24 mouse cellular contexts compared by ENCODE assay signal in genomic region chr6:148185694-148186093, GRCm38 (mm10).
"Had no signal": no experiment of that assay in that cellular context is flagged by ENCODE, and none has a peak within 500 bp of the region (broad histone marks: within the 10 kb centered on the region; RNA-seq: fewer than 3 reads in every experiment).

No protein-coding gene starts in this region.

- H3K27me3 ChIP-seq: heart, embryonic 12.5 days; hindbrain, embryonic 12.5 days; limb, embryonic 12.5 days; liver, embryonic 13.5 days; liver, embryonic 15.5 days had no signal

- H3K4me1 ChIP-seq: heart, embryonic 10.5 days; heart, embryonic 12.5 days; hindbrain, embryonic 10.5 days; hindbrain, embryonic 12.5 days; limb, embryonic 10.5 days; limb, embryonic 12.5 days; liver, embryonic 13.5 days; liver, embryonic 15.5 days had no signal

- H3K9me3 ChIP-seq: heart, embryonic 10.5 days; heart, embryonic 12.5 days; hindbrain, embryonic 10.5 days; hindbrain, embryonic 12.5 days; limb, embryonic 10.5 days; limb, embryonic 12.5 days; liver, embryonic 13.5 days; liver, embryonic 15.5 days had no signal

- ATAC-seq: forebrain, postnatal 0 days; hindbrain, embryonic 16.5 days; inflammation-experienced regulatory T-cells, adult 6 months; liver, postnatal 0 days had no signal

- H3K4me2 ChIP-seq: heart, embryonic 12.5 days; hindbrain, embryonic 12.5 days; hindbrain, embryonic 14.5 days; limb, embryonic 12.5 days; liver, embryonic 11.5 days; liver, embryonic 13.5 days; liver, embryonic 15.5 days had no signal

- H3K4me3 ChIP-seq: heart, embryonic 10.5 days; heart, embryonic 12.5 days; hindbrain, embryonic 10.5 days; hindbrain, embryonic 12.5 days; limb, embryonic 10.5 days; limb, embryonic 12.5 days; liver, embryonic 13.5 days; liver, embryonic 15.5 days had no signal

- DNase-seq: forebrain, postnatal 0 days; gastrocnemius, postnatal 14 days; gastrocnemius, postnatal 36 days; heart, adult 18-20 months; heart, postnatal 10 days; heart, postnatal 4 days; kidney, adult 11 months; kidney, postnatal 10 days; layer of hippocampus, adult 9-11 months; layer of hippocampus, postnatal 36 days; liver; liver, embryonic 13.5 days; liver, postnatal 0 days had no signal

- H3K27ac ChIP-seq: heart, embryonic 10.5 days; hindbrain, embryonic 10.5 days; hindbrain, embryonic 12.5 days; hindbrain, embryonic 14.5 days; limb, embryonic 10.5 days; limb, embryonic 12.5 days; liver, embryonic 13.5 days; liver, embryonic 15.5 days had no signal

- H3K9ac ChIP-seq: forebrain, postnatal 0 days; heart, embryonic 12.5 days; hindbrain, embryonic 12.5 days; hindbrain, embryonic 14.5 days; limb, embryonic 12.5 days; liver, embryonic 13.5 days; liver, embryonic 15.5 days; liver, postnatal 0 days had no signal
